Mouse (Mus musculus) kidney, adult 11 months (tissue): ENCODE data around the gene Dnttip1.
A peak's percentile ranks its signal among the peaks of the same experiment; 100 is the strongest.
"Not testable (repeated sequence)": the region's sequence is repeated elsewhere in the genome, so short reads cannot be mapped to it uniquely, and the experiment has no call there.

Source experiments
- DNase-seq: peaks from one replicate; pipeline ENCODE4 v3.0.0; 2022

The Dnttip1 gene

GRCm38 (mm10) chr2:164745843-164746479, at the start of gene Dnttip1, which contains the start of gene Wfdc3:
Dnttip1 (plus strand) TSS chr2:164745983.
Wfdc3 (minus strand) TSS chr2:164745931.
- peak; percentile 89 for DNase-seq

DNA sequence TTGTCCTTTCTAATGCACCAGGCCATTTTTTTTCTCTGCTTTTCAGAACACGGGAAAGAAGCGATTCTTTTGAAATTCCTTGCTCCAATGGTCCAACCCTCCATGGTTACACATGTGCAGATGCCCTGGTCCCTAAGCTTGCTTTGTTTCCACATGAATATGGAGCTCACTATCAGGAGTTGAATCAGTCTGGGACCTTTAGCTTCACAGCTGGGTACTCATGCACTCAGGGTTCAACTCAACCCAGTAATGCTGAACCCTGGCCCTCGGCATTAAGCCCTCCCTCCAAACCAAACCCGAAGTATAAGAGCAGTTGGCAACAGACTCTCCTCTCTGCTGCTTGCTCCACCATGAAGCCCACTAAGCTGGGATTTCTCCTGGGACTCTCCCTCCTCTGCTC, 47.6 kb upstream of the Dnttip1 start, which contains the start of gene Spint4:
Spint4 (plus strand) TSS at position 301 of the 400 bp plus-strand sequence.
- no peak for DNase-seq

GRCm38 (mm10) chr2:164700959-164701358, 44.8 kb upstream of the Dnttip1 start:
- no peak for DNase-seq

- no peak for DNase-seq
Measured at GRCm38 (mm10) chr2:164701761-164702160, 44.0 kb upstream of the Dnttip1 start.

DNA sequence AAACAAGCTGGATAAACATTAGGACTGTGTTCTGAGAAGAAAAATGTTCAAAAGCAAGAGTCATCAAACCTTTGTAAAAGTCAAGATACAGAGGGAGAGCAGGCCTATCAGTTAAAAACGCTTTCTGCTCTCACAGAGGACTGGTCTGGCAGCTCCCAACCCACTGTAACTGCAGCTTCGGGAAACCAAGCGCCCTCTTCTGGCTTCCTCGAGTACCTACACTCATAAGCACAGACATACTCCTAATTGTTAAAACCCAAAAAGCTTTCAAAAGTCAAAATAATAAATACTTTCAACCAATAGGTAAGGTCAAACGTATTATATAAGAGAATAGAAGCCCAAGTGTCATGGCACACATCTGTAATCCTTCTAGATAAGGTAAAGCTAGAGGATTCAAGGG, 41.5 kb upstream of the Dnttip1 start:
- no peak for DNase-seq

GRCm38 (mm10) chr2:164705328-164705727, 40.5 kb upstream of the Dnttip1 start:
- no peak for DNase-seq

DNA sequence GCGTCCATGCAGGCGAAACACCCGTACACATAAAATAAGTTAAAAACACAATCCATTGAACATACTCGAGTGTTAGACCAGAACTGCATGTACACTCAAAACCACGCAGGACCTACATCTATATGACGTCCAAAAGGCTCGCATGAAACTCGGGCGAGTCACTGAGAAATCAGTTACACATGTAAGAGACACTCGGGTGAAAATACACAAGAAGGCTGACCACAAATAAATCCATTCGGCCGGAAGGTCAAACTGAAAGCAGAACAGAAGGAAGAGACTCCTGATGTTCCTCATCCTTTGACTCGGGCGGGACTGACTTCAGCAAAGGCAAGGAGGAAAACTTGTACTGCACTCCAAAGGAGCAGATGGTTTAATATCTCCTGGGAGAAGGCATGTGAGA, 39.8 kb upstream of the Dnttip1 start:
- no peak for DNase-seq

DNA sequence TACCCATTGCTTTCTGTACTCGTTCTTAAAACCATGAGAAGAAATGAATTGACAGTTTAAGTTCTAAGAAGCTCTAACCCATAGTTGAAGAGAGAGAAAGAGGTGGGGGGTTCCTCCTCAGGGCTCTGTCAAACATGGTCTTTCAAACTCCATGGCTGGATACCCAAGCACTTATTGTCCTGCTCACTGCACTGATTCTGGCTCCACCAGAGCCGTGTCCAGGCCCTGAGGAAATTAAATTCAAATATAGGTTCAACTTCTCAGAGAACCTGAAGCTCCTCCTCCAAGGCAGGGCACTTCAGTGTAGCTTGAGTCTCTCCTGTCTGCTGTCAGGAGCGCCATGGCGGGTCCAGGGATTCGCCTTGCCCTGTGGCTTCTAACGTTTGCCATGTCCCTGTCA, 30.8 kb upstream of the Dnttip1 start, which contains the start of gene Spint5:
Spint5 (plus strand) TSS at position 301 of the 400 bp plus-strand sequence.
- no peak for DNase-seq

GRCm38 (mm10) chr2:164716194-164716786, 29.5 kb upstream of the Dnttip1 start:
- DNase-seq, result not testable (repeated sequence)

- no peak for DNase-seq
Measured at GRCm38 (mm10) chr2:164723276-164723675, 22.5 kb upstream of the Dnttip1 start.

DNA sequence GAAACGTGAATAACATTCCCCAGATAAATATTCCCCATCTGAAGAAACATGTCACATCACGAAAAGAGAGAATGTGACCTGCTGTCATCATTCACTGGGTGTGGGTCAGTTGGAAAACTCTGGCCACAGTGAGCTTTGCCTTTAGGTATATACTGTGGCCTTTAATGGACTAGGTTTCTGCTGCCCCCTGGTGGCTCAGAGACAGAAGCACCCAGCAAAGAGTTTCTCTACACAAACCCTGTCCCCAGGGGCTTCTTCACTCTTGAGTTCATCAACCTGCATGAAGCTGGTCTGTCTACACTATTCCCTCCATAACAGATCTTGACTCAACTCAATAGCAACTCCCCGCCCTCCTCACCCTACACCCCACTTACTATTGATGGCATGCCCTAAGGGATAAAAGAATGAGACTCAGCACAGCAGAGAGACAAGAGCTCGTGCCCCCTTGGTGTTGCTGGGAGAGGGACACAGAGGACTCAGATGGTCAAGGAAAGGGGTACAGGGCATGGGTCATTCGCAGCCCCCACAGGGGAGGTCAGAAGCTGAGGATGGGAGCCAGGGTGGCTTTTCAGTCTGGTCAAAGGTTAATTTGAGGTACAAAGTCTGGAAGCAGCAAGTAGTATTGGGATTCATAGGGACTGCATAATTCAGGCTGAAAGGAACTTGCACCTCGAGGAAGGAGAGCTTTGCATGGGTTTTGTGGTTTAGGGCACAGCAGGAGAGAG, 19.7 kb upstream of the Dnttip1 start:
- peak; percentile 73 for DNase-seq

DNA sequence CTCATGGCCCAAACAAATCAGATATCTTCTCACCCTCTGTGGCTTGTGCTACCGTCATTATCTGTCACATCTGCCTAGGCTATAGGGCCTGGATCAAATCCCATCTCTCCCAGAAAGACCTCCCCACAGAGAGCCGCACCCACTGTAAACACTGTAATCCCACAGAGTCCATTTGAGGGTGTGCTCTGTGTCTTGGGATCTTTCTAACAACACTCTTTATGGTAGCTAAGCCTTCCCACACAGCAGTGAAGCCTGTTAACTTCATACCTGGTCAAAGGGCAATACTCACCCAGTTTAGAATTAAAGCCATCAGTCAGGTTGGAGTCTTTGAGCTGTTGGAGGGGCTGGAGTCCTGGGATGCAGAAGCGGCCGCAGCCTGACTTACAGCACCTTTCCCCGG, 14.1 kb upstream of the Dnttip1 start:
- no peak for DNase-seq

DNA sequence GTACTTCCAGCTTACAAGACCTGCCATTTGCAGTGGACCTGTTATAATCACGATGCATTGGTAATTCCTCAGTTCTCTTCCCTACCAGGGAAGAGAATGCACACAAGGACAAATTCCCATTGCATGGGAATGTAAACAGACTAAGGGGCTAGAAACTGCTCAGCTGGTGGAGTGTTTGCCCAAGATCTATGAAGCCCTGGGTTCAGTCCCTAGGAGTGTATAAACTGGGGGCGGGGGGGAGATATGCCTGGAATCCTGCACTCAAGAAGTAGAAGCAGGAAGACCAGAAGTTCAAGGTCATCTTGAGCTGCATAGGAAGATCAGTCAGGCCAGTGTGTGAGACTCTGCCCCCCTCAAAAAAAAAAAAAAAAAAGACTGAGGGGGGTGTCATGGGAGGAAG, 12.5 kb upstream of the Dnttip1 start:
- no peak for DNase-seq

GRCm38 (mm10) chr2:164734839-164735238, 10.9 kb upstream of the Dnttip1 start:
- DNase-seq, result no peak

DNA sequence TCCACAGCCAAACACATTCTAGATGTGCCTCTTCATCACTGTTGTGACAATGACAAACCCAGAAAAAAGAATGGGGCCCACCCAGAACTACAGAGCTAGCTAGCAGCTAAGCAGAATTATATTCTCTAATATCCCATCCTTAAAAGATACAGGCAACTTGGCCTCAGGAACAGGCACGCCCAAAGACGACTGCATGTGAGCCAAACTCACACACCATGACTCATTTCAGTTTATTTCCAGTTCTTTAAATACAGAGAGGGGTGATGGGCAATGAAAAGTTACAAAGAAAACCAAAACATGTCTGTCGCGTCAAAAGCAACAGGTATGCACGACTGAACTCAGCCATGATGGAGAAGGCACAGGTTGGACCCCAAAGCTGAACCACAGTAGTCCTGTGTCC, 10.3 kb upstream of the Dnttip1 start:
- no peak for DNase-seq

- DNase-seq, result peak; percentile 42
Measured at GRCm38 (mm10) chr2:164737377-164738090, 8.2 kb upstream of the Dnttip1 start.

GRCm38 (mm10) chr2:164739876-164740275, 5.9 kb upstream of the Dnttip1 start:
- DNase-seq, result no peak

GRCm38 (mm10) chr2:164744987-164745386, 796 bp upstream of the Dnttip1 start:
- DNase-seq, result no peak

GRCm38 (mm10) chr2:164746693-164747092, 910 bp downstream of the Dnttip1 start:
- DNase-seq, result no peak

- DNase-seq, result no peak
Measured at GRCm38 (mm10) chr2:164748191-164748590, 2.4 kb downstream of the Dnttip1 start.

DNA sequence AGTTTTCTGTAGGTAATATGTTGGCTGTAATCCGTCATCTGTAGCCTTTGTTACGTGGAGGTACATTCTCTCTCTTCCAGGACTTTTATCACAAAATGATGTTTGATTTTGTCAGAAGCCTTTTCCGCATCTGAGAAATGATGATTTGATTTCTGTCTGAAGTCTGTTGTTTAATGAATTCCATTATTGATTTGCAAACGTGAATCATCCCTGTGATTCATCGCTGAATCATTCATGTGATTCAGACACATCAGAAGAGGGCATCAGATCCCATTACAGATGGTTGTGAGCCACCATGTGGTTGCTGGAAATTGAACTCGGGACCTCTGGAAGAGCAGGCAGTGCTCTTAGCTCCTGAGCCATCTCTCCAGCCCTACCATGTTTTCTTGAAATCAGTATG, 3.2 kb downstream of the Dnttip1 start:
- DNase-seq, result no peak

DNA sequence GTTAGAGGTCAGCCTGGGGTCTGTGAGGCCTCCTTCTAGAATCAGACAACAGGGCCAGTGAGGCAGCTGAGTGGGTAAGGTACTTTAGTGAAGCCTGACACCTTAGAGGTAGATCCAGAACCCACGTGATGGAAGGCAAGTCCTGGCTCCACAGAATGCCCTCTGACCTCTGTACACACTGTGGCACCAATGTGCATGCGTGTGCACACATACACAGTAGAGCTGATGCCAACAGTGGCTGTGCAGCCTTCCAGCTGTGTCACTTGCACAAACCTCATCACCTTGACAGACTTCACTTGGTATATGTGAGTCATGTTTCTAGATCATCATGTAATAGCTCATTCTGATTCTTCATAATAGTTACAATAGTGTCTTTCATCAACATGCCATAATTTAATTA, 6.7 kb downstream of the Dnttip1 start:
- DNase-seq, result no peak

DNA sequence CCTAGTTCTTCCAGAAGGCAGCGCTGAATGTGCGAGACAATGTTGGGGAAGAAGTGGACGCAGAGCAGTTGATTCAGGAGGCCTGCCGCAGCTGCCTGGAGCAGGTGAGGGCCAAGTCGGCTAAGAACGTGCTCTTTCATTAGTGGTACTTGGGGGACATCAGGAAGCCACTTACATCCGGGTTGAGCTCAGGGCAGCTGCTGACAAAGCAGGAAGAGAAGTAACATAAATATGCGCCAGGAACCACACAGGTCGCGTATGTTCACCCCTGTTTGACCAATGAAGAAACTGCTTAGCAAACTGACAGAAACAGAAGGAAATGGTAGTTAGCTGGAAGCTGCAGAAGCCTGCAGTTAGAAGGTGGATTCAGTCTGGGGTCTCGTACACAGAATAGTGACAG, 8.3 kb downstream of the Dnttip1 start:
- no peak for DNase-seq
